17 mouse cellular contexts compared by ENCODE assay signal in the genomic region with DNA sequence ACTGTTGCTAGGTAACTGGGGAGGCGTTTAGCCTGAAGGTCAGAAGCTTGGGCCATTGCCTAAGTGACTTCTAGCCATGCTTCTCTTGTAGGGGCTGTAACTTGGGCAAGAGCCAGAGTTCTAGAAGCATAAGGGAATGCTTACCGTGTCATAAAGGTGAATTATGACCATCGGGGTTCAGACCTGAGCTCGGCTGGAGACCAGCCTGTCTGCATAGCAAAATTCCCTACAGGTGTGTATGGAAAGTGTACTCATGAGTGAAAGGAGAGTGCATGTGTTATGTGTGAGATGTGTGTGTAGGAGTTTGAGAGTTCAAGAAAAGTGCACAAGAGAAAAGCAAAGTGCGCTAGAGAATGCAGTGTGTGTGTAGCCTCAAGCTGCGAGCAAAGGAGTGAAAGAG.
"Had no signal": no experiment of that assay in that cellular context is flagged by ENCODE, and none has a peak within 500 bp of the region (broad histone marks: within the 10 kb centered on the region; RNA-seq: fewer than 3 reads in every experiment).

No protein-coding gene starts in this region.

- DNase-seq: retina, postnatal 1 day; right cerebral cortex, adult 18-20 months; right cerebral cortex, postnatal 14 days; right cerebral cortex, postnatal 25 days; right cerebral cortex, postnatal 4 days; spleen, adult 18-20 months; thymus, adult 18-20 months; thymus, adult 2 months; thymus, postnatal 14 days; thymus, postnatal 25 days; thymus, postnatal 36 days; thymus, postnatal 4 days had no signal

- H3K4me2 ChIP-seq: neural tube, embryonic 12.5 days; neural tube, embryonic 13.5 days; neural tube, embryonic 15.5 days; stomach, embryonic 15.5 days had no signal

- H3K4me3 ChIP-seq: neural tube, embryonic 12.5 days; neural tube, embryonic 13.5 days; neural tube, embryonic 15.5 days; stomach, embryonic 15.5 days had no signal

- H3K36me3 ChIP-seq: neural tube, embryonic 12.5 days; neural tube, embryonic 13.5 days; neural tube, embryonic 15.5 days; stomach, embryonic 15.5 days had no signal

- H3K27ac ChIP-seq: neural tube, embryonic 12.5 days; neural tube, embryonic 13.5 days; neural tube, embryonic 15.5 days; stomach, embryonic 15.5 days; stomach, postnatal 0 days had no signal

- H3K4me1 ChIP-seq: neural tube, embryonic 12.5 days; neural tube, embryonic 13.5 days; neural tube, embryonic 15.5 days; stomach, embryonic 15.5 days had no signal

- H3K27me3 ChIP-seq: neural tube, embryonic 12.5 days; neural tube, embryonic 13.5 days; neural tube, embryonic 15.5 days; stomach, embryonic 15.5 days had no signal

- H3K9me3 ChIP-seq: neural tube, embryonic 12.5 days; neural tube, embryonic 13.5 days; neural tube, embryonic 15.5 days; stomach, embryonic 15.5 days had no signal

- H3K9ac ChIP-seq: neural tube, embryonic 12.5 days; neural tube, embryonic 13.5 days; neural tube, embryonic 15.5 days; stomach, embryonic 15.5 days had no signal
